Comparison of ENCODE assay signal across 8 mouse cellular contexts in genomic region chr2:118900826-118901140, GRCm38 (mm10). TPM values are rescaled to one million over a fixed set of nuclear protein-coding genes. Genes with fewer than 3 reads are reported as not detected.
A peak's percentile ranks its signal among the peaks of the same experiment; 100 is the strongest.
DNase-seq lines count a peak whose midpoint lies in the region; ATAC-seq and TF ChIP-seq lines count a peak whose summit lies in the region.

No protein-coding gene starts in this region.

- TF ChIP-seq POLR2A in embryonic fibroblast, embryonic 13.5 days (IDR thresholded peaks at IDR 0.05; ENCODE audit: low read depth, low read length): no peak
- TF ChIP-seq POLR2A in olfactory bulb, adult 2 months (IDR thresholded peaks at IDR 0.05; ENCODE audit: insufficient read depth, low read depth, low read length): no peak

- WGBS in lung, postnatal 0 days: 0% methylated on average over 11 of the region's 11 CpGs
- 0% methylated on average over 11 of the region's 11 CpGs for WGBS in limb, embryonic 10.5 days
- under 1% methylated on average over 11 of the region's 11 CpGs for WGBS in olfactory bulb, adult 2 months

- H3K4me1 ChIP-seq in lung, postnatal 0 days (ENCODE audit: insufficient read depth, low read depth, low read length): peaks cover 17% of the 10 kb centered on the region; the same call in 1 of the 2 replicates
- peaks cover 9% of the 10 kb centered on the region; the same call in 1 of the 2 replicates for H3K4me1 ChIP-seq in embryonic fibroblast, embryonic 13.5 days (ENCODE audit: control insufficient read depth, insufficient read depth, low read length)
- H3K4me1 ChIP-seq in limb, embryonic 10.5 days: peaks cover 72% of the 10 kb centered on the region
- peaks cover 63% of the 10 kb centered on the region for H3K4me1 ChIP-seq in olfactory bulb, adult 2 months (ENCODE audit: control insufficient read depth, insufficient read depth, low read length)

- H3K4me2 ChIP-seq in lung, postnatal 0 days (replicated peaks; ENCODE audit: low read depth, low read length): peak overlapping the region; percentile 99

- DNase-seq in lung, postnatal 0 days (ENCODE audit: low spot score): no peak
- no peak for DNase-seq in lung, adult 18-20 months
- DNase-seq in limb, embryonic 10.5 days (ENCODE audit: low spot score): no peak
- no peak for DNase-seq in adrenal gland, adult (ENCODE audit: inconsistent age in 2 of 2, low spot score in 1 of 2)
- DNase-seq in embryo, embryonic 10.5 days (ENCODE audit: low spot score): no peak

- TF ChIP-seq CTCF in lung, postnatal 0 days (IDR thresholded peaks at IDR 0.05): no peak
- TF ChIP-seq CTCF in embryonic fibroblast, embryonic 13.5 days (IDR thresholded peaks at IDR 0.05; ENCODE audit: borderline replicate concordance, insufficient read depth, low read length): no peak
- TF ChIP-seq CTCF in olfactory bulb, adult 2 months (IDR thresholded peaks at IDR 0.05; ENCODE audit: insufficient read depth, low read depth, low read length): no peak

- H3K27ac ChIP-seq in lung, postnatal 0 days (ENCODE audit: low read length): no peak overlapping the region
- H3K27ac ChIP-seq in embryonic fibroblast, embryonic 13.5 days (ENCODE audit: insufficient read depth, low read length): no peak overlapping the region
- peak overlapping the region; percentile 89 for H3K27ac ChIP-seq in limb, embryonic 10.5 days
- H3K27ac ChIP-seq in olfactory bulb, adult 2 months (ENCODE audit: insufficient read depth, low read depth, low read length): peak overlapping the region; percentile 52; the same call in 1 of the 2 replicates

- peak overlapping the region; percentile 79 for H3K4me3 ChIP-seq in lung, postnatal 0 days (ENCODE audit: low read depth, low read length)
- H3K4me3 ChIP-seq in embryonic fibroblast, embryonic 13.5 days (ENCODE audit: insufficient read depth, low read length): peak overlapping the region; percentile 31
- peak overlapping the region; percentile 79 for H3K4me3 ChIP-seq in limb, embryonic 10.5 days
- peak overlapping the region; percentile 65 for H3K4me3 ChIP-seq in olfactory bulb, adult 2 months (ENCODE audit: insufficient read depth, low read depth, low read length)

- no peaks in the 10 kb centered on the region for H3K36me3 ChIP-seq in lung, postnatal 0 days (ENCODE audit: insufficient read depth, low read length)
- no peaks in the 10 kb centered on the region for H3K36me3 ChIP-seq in limb, embryonic 10.5 days

- no peak for ATAC-seq in lung, postnatal 0 days
- no peak for ATAC-seq in frontal cortex, adult (ENCODE audit: low TSS enrichment)

- no peak for TF ChIP-seq EP300 in lung, postnatal 0 days (IDR thresholded peaks at IDR 0.05)

- H3K9me3 ChIP-seq in lung, postnatal 0 days (ENCODE audit: low read length): no peaks in the 10 kb centered on the region
- H3K9me3 ChIP-seq in limb, embryonic 10.5 days (replicated peaks): no peaks in the 10 kb centered on the region

- peaks cover 19% of the 10 kb centered on the region for H3K27me3 ChIP-seq in lung, postnatal 0 days (replicated peaks; ENCODE audit: insufficient read depth, low read length)
- peaks cover 80% of the 10 kb centered on the region for H3K27me3 ChIP-seq in limb, embryonic 10.5 days (ENCODE audit: low read depth, poor library complexity, severe bottlenecking)

- no peak overlapping the region for H3K9ac ChIP-seq in lung, postnatal 0 days (replicated peaks; ENCODE audit: low read depth)

RNA-seq across cellular contexts. Expression of gene Bahd1, which starts 0.6 kb away (rescaled TPM):
- 5.1 and 5.4 TPM in 2 replicates for polyA plus RNA-seq in lung, postnatal 0 days (2015; fragmentation: Nextera tagmentation; extraction: Ambion mirVana)
- 12.9 and 15.3 TPM in 2 replicates for polyA plus RNA-seq in embryonic fibroblast, embryonic 13.5 days (2011; ENCODE audit: insufficient read length, low read depth, missing spikeins)
- 2.4 and 2.6 TPM in 2 replicates for polyA plus RNA-seq in limb, embryonic 10.5 days (2016; fragmentation: Nextera tagmentation; extraction: Ambion mirVana)
- polyA plus RNA-seq in olfactory bulb, adult 2 months (2012; ENCODE audit: insufficient read depth, insufficient read length, low replicate concordance, missing spikeins): not detected in 2 replicates

RNA-seq across cellular contexts. Expression of gene Chst14, which starts 25.5 kb away (rescaled TPM):
- polyA plus RNA-seq in lung, postnatal 0 days (2015; fragmentation: Nextera tagmentation; extraction: Ambion mirVana): 20.8 and 22.0 TPM in 2 replicates
- polyA plus RNA-seq in embryonic fibroblast, embryonic 13.5 days (2011; ENCODE audit: insufficient read length, low read depth, missing spikeins): 44.8 and 46.0 TPM in 2 replicates
- polyA plus RNA-seq in limb, embryonic 10.5 days (2016; fragmentation: Nextera tagmentation; extraction: Ambion mirVana): 26.2 and 30.3 TPM in 2 replicates
- not detected in 2 replicates for polyA plus RNA-seq in olfactory bulb, adult 2 months (2012; ENCODE audit: insufficient read depth, insufficient read length, low replicate concordance, missing spikeins)

RNA-seq across cellular contexts. Expression of gene Ivd, which starts 39.0 kb away (rescaled TPM):
- polyA plus RNA-seq in lung, postnatal 0 days (2015; fragmentation: Nextera tagmentation; extraction: Ambion mirVana): 46.5 and 53.2 TPM in 2 replicates
- polyA plus RNA-seq in embryonic fibroblast, embryonic 13.5 days (2011; ENCODE audit: insufficient read length, low read depth, missing spikeins): 41.4 and 42.2 TPM in 2 replicates
- 86.6 and 90.6 TPM in 2 replicates for polyA plus RNA-seq in limb, embryonic 10.5 days (2016; fragmentation: Nextera tagmentation; extraction: Ambion mirVana)
- 83.0 TPM in 1 of 2 replicates, not detected in the other for polyA plus RNA-seq in olfactory bulb, adult 2 months (2012; ENCODE audit: insufficient read depth, insufficient read length, low replicate concordance, missing spikeins)

Comparison
In these comparisons a context has a peak if more than half of its experiments do, and no peak if none do; other contexts are left out.
1. H3K27ac ChIP-seq: peak in limb, embryonic 10.5 days (single experiment) and olfactory bulb, adult 2 months (single experiment); none in lung, postnatal 0 days (single experiment) and embryonic fibroblast, embryonic 13.5 days (single experiment).
2. RNA of gene Chst14, which starts 25.5 kb away (polyA plus RNA-seq): 44.8 to 46.0 TPM in embryonic fibroblast, embryonic 13.5 days, 26.2 to 30.3 TPM in limb, embryonic 10.5 days and 20.8 to 22.0 TPM in lung, postnatal 0 days; not detected in olfactory bulb, adult 2 months; every median in the first group is over 10 times any median in the second.
3. Peak in every context shown above with its lines, with median percentiles within 50 percentile points of each other: H3K4me3 ChIP-seq.